Mouse (Mus musculus) embryonic facial prominence, embryonic 14.5 days (tissue): Measurements from ENCODE around the gene 3425401B19Rik. TPM values are rescaled to one million over a fixed set of nuclear protein-coding genes. Genes with fewer than 3 reads are reported as not detected.

Source experiments
- ATAC-seq: fragments of 200-750 bp; cut with Nextera tagmentation; 2 replicates; pipeline ENCODE4 v1.8.0; 2017; ENCODE audit warnings: low read depth, moderate number of reproducible peaks, moderate TSS enrichment
- DNase-seq: peaks from one replicate; pipeline ENCODE4 v3.0.0-alpha.2; 2015; ENCODE audit warnings: low spot score
- H3K27ac ChIP-seq: fragments of 300-500 bp; sonication (generic); replicated peaks from 2 replicates; pipeline ENCODE4 v1.5.1; 2014; ENCODE audit warnings: low read depth, mild to moderate bottlenecking, low read length, moderate library complexity
- H3K27me3 ChIP-seq: fragments of 300-500 bp; sonication (generic); replicated peaks from 2 replicates; pipeline ENCODE4 v1.6.1; 2014; ENCODE audit warnings: low read length; ENCODE audit not compliant: control insufficient read depth, insufficient read depth
- H3K36me3 ChIP-seq: fragments of 300-500 bp; sonication (generic); 2 replicates; pipeline ENCODE4 v1.6.1; 2014; ENCODE audit warnings: low read length, mixed read lengths; ENCODE audit not compliant: control insufficient read depth, insufficient read depth
- H3K4me1 ChIP-seq: fragments of 300-500 bp; sonication (generic); 2 replicates; pipeline ENCODE4 v1.6.1; 2014; ENCODE audit warnings: antibody characterized with exemption, low read length; ENCODE audit not compliant: control insufficient read depth, insufficient read depth
- H3K4me2 ChIP-seq: fragments of 300-500 bp; sonication (generic); 2 replicates; pipeline ENCODE4 v1.6.1; 2014; ENCODE audit warnings: low read depth, mild to moderate bottlenecking, low read length, moderate library complexity, mixed read lengths
- H3K4me3 ChIP-seq: fragments of 300-500 bp; sonication (generic); 2 replicates; pipeline ENCODE4 v1.5.1; 2014; ENCODE audit warnings: low read depth, mild to moderate bottlenecking, low read length
- H3K9ac ChIP-seq: fragments of 300-500 bp; sonication (generic); 2 replicates; pipeline ENCODE4 v1.6.1; 2014; ENCODE audit warnings: low read depth, mild to moderate bottlenecking, low read length, moderate library complexity, mixed read lengths
- H3K9me3 ChIP-seq: fragments of 300-500 bp; sonication (generic); 2 replicates; pipeline ENCODE4 v1.6.1; 2016; ENCODE audit warnings: low read length; ENCODE audit not compliant: control insufficient read depth
- WGBS: fragments of 180-500 bp; shearing (Covaris S2); extraction: QIAGEN DNeasy Blood & Tissue Kit; methylation state at CpG from one replicate; pipeline ENCODE4 v1.1.7; 2014; 5-methylcytosine and 5-hydroxymethylcytosine counted together
- polyA plus RNA-seq: library from polyadenylated mRNA; unstranded; fragments of >200 nt; fragmentation: Nextera tagmentation; extraction: Ambion mirVana; gene quantifications from 2 replicates; pipeline ENCODE4 v1.2.1, GENCODE M21; 2014

3425401B19Rik gene
- polyA plus RNA-seq, 1 experiment from 2014 or later = 3.1 TPM

DNA sequence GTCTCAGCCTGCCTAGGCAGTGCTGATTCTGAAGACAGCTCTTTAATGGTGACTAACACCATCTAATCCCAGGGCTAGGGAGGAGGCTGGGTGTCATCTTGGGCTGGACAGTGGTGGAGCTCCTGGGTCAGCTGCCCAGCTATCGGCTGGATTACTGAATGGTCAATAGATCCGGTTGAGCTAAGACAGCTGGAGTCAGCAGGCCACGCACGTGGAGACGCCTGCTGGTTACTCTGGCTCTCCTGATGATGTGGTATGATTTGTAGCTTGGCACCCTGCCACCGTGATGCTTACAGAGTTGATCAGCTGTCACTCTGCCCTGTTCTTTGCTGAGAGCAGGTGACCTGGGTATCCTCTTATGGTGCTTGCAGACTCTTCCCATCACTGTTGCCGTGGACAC is 23.7 kb upstream of the 3425401B19Rik start:
- peak; percentile 45 for DNase-seq

DNA sequence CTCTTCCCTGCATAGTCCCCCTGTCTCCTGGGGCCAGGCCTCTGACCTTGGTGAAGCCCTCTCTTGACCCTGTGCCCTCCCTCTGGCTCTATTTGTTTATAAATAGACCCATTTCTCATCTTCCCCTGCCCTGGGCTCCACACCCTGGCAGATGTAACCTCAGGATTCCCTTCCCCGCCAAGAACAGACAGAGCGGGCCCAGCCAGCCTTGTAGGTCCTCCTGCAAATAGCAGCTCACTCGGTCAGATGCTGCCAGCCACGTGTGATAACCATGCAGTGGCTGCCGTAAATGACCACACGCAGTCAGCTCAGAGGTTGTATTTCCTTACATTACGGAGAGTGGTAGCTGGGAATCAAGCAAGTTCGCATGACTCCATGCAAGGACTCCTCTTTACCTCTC is 22.8 kb upstream of the 3425401B19Rik start:
- no peaks in the 10 kb centered on the region for H3K4me1 ChIP-seq
- no peaks in the 10 kb centered on the region for H3K27me3 ChIP-seq
- no peaks in the 10 kb centered on the region for H3K9me3 ChIP-seq
- H3K4me2 ChIP-seq = no peak overlapping the region
- no peaks in the 10 kb centered on the region for H3K36me3 ChIP-seq
- no peak for ATAC-seq
- 32% methylated on average over 8 of the region's 8 CpGs for WGBS
- no peak for DNase-seq
- no peak overlapping the region for H3K4me3 ChIP-seq
- no peak overlapping the region for H3K9ac ChIP-seq
- no peak overlapping the region for H3K27ac ChIP-seq

More for the DNA sequence above, 23.7 kb upstream of the 3425401B19Rik start:
- no peak overlapping the region for H3K27ac ChIP-seq
- 54% methylated on average over 7 of the region's 7 CpGs for WGBS
- no peak overlapping the region for H3K9ac ChIP-seq
- H3K4me1 ChIP-seq = no peaks in the 10 kb centered on the region
- H3K4me3 ChIP-seq = no peak overlapping the region
- H3K36me3 ChIP-seq = no peaks in the 10 kb centered on the region
- H3K9me3 ChIP-seq = no peaks in the 10 kb centered on the region
- H3K27me3 ChIP-seq = no peaks in the 10 kb centered on the region
- ATAC-seq = no peak
- H3K4me2 ChIP-seq = no peak overlapping the region

DNA sequence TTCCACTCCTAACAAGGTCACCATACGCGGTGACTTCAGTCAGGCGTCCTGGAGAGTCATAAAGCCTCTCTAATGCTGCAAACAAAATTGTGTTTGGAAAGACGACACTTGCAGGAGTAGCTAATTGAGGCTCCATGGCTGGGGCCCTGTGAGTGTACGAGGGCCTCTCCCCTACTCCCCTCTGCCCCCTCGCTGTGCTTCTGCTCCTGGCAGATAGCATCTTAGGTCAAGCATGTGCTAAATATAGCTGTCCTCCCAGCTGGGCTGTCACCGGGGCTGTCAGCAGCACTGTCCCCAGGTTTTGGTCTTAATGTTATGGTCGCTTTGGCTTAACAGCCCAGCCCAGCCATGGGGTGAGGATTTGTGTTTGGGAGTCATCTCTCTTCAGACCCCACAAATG is 15.9 kb upstream of the 3425401B19Rik start:
- peak; percentile 6 for DNase-seq
- Histone ChIP-seq H3K4me1 (0 out of 2 replicates have a peak, but pooled peaks cover 4% of the 10 kb centered on the region), H3K4me3 (no peak overlapping the region), H3K27me3 (no peaks in the 10 kb centered on the region), H3K9me3 (no peaks in the 10 kb centered on the region), H3K36me3 (no peaks in the 10 kb centered on the region), H3K4me2 (no peak overlapping the region), H3K9ac (no peak overlapping the region), H3K27ac (no peak overlapping the region)
- ATAC-seq = no peak
- 39% methylated on average over 8 of the region's 8 CpGs for WGBS

DNA sequence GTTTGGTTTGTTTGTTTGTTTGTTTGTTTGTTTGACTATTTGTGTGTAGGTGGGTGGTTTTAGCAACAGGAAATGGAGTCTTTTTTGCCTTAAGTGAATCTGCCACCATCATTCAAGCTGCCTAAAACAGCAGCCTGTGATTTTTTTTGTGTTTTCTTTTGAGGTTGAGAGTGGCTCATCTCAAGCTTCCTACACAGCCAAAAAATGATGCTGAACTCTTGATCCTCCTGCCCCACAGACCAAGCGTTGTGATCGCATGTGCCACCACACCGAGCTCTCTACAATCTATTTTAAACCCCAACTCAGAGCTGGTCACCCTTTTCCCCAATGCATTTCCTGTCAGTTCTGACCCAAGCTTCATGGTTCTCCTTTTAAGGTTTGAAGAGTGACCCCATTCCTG is 13.5 kb upstream of the 3425401B19Rik start:
- Histone ChIP-seq H3K4me2 (no peak overlapping the region), H3K36me3 (no peaks in the 10 kb centered on the region)
- no peak for ATAC-seq

DNA sequence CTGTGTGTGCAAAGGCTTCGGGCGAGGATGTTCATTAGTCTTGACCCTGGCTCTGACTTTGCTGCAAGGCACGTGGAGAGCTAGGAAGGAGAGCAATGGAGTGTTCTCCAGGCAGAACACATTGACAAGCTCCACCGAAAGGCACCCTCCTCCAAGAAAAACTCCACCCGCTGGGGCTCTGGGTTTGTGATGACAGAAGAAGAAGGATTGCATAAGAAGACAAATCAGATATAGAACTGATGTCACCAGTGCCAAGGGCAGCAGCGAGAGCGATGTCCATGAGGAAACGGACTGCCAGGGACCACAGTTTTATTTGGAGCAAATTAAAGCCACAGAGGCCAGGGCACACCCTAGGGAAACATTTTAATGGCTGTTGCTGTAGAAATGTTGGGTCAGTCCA is 12.7 kb upstream of the 3425401B19Rik start:
- Histone ChIP-seq H3K27me3 (no peaks in the 10 kb centered on the region), H3K27ac (no peak overlapping the region), H3K36me3 (no peaks in the 10 kb centered on the region), H3K9ac (no peak overlapping the region), H3K4me3 (no peak overlapping the region), H3K4me2 (no peak overlapping the region), H3K9me3 (no peaks in the 10 kb centered on the region), H3K4me1 (0 out of 2 replicates have a peak, but pooled peaks cover 9% of the 10 kb centered on the region)
- WGBS = 79% methylated on average over 8 of the region's 8 CpGs
- no peak for ATAC-seq
- DNase-seq = no peak

More for the DNA sequence above, 13.5 kb upstream of the 3425401B19Rik start:
- H3K9me3 ChIP-seq = no peaks in the 10 kb centered on the region
- 78% methylated on average over 3 of the region's 3 CpGs for WGBS
- no peak for DNase-seq
- no peak overlapping the region for H3K27ac ChIP-seq
- no peaks in the 10 kb centered on the region for H3K27me3 ChIP-seq
- H3K4me3 ChIP-seq = no peak overlapping the region
- H3K4me1 ChIP-seq = 0 out of 2 replicates have a peak, but pooled peaks cover 9% of the 10 kb centered on the region
- no peak overlapping the region for H3K9ac ChIP-seq

DNA sequence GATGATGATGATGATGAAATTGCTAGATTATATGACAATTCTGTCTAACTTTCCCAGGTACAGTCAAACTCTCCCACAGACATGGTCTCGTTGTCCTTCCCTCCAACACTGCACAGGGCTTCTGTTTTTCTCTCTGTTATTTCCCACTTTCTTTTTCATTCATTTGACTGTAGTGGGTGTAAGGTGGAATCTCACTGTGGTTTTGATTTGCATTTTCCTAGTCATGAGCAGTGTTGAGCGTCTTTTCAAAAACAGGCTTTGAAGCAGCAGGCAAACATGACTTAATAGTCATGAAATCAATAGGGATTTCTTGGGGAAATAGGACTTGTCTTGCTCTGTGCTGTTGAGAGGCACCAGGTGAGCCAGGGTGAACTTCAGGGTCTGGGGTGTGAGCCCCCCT is 11.3 kb upstream of the 3425401B19Rik start:
- Histone ChIP-seq H3K36me3 (no peaks in the 10 kb centered on the region), H3K4me3 (no peak overlapping the region), H3K27me3 (no peaks in the 10 kb centered on the region), H3K4me2 (no peak overlapping the region), H3K9ac (no peak overlapping the region), H3K9me3 (no peaks in the 10 kb centered on the region), H3K4me1 (0 out of 2 replicates have a peak, but pooled peaks cover 9% of the 10 kb centered on the region), H3K27ac (no peak overlapping the region)
- ATAC-seq (no peak), DNase-seq (no peak)
- 72% methylated on average over 2 of the region's 2 CpGs for WGBS

DNA sequence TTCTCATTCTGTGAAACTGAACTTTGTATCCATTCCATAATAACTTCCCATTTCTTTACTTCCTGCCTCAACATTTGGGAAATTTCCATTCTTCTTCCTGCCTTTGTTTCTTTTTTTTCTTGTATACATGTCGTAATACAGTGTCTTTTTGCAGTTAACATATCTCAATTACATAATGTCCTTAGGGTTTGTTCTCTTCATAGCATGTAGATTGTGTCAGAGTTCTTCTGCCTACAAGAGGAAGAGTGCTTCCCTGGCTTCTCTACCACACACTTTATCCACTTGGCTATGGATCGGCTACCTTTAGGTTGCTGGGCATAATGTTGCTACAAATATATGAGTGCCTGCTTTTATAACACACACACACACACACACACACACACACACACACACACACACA is 10.8 kb upstream of the 3425401B19Rik start:
- H3K27ac ChIP-seq = no peak overlapping the region
- ATAC-seq (no peak), DNase-seq (no peak)
- H3K9ac ChIP-seq = no peak overlapping the region
- no peak overlapping the region for H3K4me2 ChIP-seq
- no peak overlapping the region for H3K4me3 ChIP-seq
- 72% methylated on average over 2 of the region's 2 CpGs for WGBS
- 0 out of 2 replicates have a peak, but pooled peaks cover 8% of the 10 kb centered on the region for H3K4me1 ChIP-seq
- H3K9me3 ChIP-seq = no peaks in the 10 kb centered on the region
- H3K27me3 ChIP-seq = no peaks in the 10 kb centered on the region
- no peaks in the 10 kb centered on the region for H3K36me3 ChIP-seq

DNA sequence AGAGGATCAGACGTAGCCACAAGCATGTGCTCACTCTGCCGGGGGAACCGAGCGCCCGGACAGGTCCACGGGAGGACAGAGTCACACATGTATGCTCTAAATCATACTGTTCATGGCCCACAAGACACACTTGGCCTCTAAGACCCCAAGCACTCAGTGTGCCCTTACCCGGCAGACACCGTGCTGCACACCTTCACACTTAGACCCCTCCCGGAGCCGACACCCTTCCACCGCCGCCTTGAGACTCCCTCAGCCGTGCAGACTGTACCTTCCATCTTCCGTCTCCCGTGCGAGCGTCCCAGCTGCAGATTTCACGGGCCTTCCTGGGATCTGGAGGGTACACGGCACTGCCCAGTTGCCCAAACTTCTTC is 373 bp downstream of the 3425401B19Rik start:
- 69% methylated on average over 19 of the region's 19 CpGs for WGBS
- H3K9ac ChIP-seq = peak overlapping the region; percentile 41; the same call in 1 of the 2 replicates
- ATAC-seq (no peak), DNase-seq (no peak)
- H3K27ac ChIP-seq = no peak overlapping the region
- no peaks in the 10 kb centered on the region for H3K27me3 ChIP-seq
- no peaks in the 10 kb centered on the region for H3K36me3 ChIP-seq
- no peaks in the 10 kb centered on the region; the same call in none of the 2 replicates for H3K4me1 ChIP-seq
- no peaks in the 10 kb centered on the region for H3K9me3 ChIP-seq
- H3K4me2 ChIP-seq = no peak overlapping the region; the same call in 1 of the 2 replicates
- H3K4me3 ChIP-seq = no peak overlapping the region

DNA sequence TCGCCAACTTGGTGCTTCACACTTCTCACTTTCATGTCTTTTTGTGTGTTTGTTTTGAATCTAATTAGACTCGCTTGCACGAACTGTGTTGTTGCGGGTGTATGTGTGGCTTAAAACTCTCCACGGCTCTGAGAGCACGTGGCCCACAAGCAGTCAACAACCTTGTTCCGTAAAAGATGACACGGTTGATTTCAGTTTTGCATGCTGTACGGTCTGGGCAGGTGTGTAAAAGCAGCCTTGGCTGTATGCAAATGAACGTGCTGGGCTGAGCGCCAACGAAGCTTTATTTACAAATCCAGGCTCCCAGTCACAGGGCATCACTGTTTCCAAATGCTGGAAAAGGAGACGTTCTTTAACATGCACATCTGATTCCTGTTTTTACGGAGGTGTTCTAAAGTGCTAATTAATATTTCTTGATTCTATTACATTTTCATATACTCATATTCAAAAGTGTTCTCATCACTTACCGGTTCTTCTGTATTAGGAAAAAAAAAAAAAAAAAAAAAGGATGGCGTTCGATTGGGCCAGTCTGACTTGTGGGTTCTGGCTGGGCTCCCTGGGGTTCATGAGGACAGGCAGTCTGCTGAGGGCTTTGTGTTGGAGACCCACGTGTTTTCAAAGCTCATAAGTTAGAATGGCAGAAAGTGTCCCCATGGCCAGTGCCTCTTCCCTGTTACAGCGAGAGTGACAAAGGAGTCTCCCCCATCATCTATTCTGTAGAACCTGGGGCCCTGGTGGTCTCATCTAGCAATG is 935 bp downstream of the 3425401B19Rik start:
- 41% methylated on average over 19 of the region's 19 CpGs for WGBS
- ATAC-seq = peak; percentile 68
- peak; percentile 86 for DNase-seq
- H3K9ac ChIP-seq = no peak overlapping the region
- H3K4me3 ChIP-seq = no peak overlapping the region
- H3K27ac ChIP-seq = no peak overlapping the region
- no peaks in the 10 kb centered on the region for H3K27me3 ChIP-seq
- H3K9me3 ChIP-seq = no peaks in the 10 kb centered on the region
- no peaks in the 10 kb centered on the region for H3K36me3 ChIP-seq
- 0 out of 2 replicates have a peak overlapping the region, but pooled peaks have one; percentile 1 for H3K4me2 ChIP-seq
- H3K4me1 ChIP-seq = no peaks in the 10 kb centered on the region; the same call in none of the 2 replicates
